Mouse (Mus musculus) heart, postnatal 4 days (tissue): ENCODE results near the gene Prickle4. TPM values are rescaled to one million over a fixed set of nuclear protein-coding genes. Genes with fewer than 3 reads are reported as not detected.
"Not testable (repeated sequence)": the region's sequence is repeated elsewhere in the genome, so short reads cannot be mapped to it uniquely, and the experiment has no call there.

ENCODE experiments used
- DNase-seq: peaks from one replicate; pipeline ENCODE4 v3.0.0; 2021
- total RNA-seq, 2 experiments: library from RNA; stranded (reverse); gene quantifications; 2 replicates each; pipeline ENCODE4 v1.2.3; 2021

Prickle4 gene
- total RNA-seq, 2 experiments from 2014 or later = 1.8 to 2.1 TPM

DNA sequence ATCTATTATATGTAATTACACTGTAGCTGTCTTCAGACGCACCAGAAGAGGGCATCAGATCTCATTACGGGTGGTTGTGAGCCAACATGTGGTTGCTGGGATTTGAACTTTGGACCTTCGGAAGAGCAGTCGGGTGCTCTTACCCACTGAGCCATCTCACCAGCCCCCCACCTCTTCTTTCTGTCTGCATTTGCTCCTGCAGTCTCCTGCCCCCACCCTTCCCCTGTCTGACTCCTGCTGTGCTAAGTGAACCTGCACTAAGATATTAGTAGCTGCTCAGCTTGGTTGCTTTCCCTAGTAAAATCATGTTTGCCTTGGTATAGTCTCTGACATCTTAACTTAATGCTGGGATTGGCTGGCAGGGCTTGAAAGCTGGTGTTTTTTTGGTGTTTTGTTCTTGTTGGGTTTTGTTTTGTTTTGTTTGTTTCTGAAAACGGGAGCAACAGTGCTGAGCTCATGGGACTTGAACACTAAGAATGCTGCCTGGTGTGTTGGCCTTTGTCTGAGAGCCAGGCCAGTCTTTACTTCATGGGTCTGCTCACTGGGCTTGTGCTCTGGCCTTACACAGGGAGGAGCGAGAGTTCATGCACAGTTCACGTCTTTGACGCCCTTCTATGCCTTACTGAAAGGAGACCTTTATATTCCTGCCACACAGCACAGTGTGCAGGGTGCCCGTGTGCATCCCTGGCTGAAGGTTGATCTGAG is 31.4 kb downstream of the Prickle4 start:
- no peak for DNase-seq

DNA sequence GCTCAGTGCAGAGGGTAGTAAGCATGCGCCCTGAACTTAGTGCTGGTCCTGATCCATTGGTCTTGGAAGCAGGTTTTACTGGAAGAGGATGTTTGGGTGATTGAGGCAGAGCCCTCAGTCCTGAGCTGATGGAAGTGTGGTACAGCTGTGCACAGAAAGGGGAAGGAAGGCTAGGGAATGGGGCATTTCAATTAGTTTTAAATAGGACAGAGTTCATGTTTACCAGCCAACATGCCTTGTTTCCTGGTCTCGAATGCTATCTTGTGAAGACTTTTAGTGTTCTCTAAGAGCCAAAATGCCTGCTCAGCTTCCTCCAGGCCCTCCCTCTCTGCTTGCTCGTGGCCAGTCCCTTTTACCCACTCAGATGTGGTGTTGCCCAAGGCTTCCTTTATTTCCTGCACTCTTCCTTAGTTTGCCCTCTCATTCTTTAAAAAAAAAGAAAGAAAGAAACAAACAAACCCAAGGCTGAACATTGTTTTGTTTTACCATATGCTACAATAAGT is 35.7 kb downstream of the Prickle4 start:
- no peak for DNase-seq

DNA sequence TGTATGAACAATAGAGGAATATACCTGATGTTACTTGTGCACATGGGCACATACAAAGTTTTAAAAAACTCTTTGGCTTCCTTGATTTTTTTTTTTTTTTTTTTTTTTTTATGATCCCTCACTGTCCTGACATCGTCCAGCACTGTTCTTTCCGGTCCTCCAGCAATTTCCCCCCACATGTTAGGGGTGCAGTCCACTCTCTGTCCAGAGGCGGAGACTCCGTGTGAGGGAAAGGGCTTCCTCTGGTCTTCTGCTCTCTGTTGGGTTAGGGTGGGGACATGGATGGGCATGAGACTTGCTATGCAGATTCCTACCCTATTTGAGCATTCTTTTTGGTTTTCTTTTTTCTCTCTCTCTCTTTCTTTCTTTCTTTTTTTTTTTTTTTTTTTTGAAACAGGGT is 36.6 kb downstream of the Prickle4 start:
- no peak for DNase-seq

DNA sequence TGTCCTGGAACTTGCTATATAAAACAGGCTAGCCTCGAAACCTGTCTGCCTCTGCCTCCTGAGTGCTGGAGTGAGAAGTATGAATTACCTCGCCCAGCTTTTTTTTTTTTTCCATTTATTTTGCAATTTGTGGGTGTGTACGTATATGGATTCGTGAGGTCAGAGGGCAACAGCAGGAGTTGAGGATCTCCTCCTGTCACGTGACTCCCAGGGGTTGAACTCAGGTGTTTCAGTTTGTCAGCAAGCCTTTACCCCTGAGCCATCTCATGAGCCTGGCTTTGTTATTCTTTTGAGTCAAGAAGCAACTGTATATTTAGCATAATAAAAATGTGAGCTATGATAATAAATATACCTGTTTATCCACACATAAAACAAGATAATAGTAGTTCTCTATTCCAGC is 38.8 kb downstream of the Prickle4 start:
- no peak for DNase-seq

DNA sequence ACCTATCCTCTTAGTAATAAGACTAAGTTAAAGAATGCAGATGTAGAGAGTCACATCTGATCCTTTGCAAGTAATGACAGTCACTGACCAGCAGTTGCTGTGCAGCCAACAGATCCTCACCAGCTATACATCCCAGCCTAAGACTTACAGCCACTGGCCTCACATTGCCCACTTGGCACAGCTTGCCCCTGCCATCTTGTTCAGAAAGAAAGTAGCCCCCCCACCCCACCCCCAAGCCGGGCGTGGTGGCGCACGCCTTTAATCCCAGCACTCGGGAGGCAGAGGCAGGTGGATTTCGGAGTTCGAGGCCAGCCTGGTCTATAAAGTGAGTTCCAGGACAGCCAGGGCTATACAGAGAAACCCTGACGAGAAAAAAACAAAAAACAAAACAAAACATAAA is 40.2 kb downstream of the Prickle4 start:
- not testable (repeated sequence) for DNase-seq

DNA sequence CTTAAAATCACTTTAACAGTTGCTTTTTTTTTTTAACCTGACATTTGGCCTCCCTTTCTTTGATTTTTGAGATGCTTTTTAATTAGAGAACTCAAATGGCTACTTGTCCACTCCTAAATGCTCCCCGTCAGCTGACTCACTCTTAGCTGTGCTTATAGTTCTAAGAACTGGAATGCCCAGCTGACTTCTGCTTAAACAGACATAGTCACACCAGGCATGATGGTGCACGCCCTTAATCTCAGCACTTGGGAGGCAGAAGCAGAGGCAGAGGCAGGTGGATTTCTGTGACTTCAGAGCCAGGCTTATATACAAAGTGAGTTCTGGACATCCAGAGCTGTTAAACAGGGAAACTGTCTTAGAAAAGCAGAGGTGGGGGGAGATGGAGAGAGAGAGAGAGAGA is 42.6 kb downstream of the Prickle4 start:
- no peak for DNase-seq

DNA sequence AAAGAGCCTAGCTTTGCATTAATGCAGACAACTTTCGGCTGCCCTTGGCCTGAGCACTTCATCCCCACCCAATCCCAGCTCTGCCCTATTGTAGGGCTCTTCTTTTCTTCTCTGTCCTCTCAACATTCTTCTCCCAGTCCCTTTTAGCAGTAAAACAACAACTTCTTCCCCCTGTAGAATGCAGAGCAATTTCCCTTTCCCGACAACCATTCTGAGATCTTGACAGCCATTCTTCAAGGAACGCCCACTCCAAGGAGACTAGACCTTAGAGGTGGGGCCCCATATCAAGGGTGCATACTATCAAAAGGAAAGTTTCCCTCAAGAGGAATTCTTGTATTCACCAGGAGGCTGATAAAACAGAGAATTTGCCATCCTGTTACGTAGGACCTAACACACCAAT is 45.6 kb downstream of the Prickle4 start:
- no peak for DNase-seq

DNA sequence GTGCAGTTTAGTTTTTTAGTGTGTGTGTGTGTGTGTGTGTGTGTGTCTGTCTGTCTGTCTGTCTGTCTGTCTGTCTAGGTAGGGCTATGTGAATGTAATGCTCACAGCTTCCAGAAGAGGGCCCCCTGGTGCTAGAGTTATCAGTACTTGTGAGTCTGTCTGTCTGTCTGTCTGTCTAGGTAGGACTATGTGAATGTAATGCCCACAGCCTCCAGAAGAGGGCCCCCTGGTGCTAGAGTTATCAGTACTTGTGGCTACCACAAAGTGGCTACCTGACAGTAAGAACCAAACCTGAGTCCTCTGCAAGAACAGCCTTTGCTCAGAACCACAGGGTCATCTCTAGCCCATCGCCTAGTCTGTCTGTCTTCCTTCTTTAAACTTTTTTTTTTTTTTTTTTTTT is 47.9 kb downstream of the Prickle4 start:
- peak; percentile 63 for DNase-seq

DNA sequence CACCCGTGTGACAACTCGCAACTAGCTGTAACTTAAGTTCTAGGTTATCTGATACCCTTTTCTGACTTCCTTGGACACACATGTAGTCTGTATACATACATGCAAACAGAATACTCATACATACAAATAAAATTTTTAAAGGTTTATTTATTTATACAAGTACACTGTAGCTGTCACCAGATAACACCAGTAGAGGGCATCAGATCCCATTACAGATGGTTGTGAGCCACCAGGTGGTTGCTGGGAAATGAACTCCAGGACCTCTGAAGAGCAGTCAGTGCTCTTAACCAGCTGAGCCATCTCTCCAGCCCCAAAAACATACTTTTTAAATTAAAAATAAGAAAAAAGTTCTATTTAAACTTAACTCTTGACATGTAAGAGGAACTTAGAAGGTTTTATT is 51.5 kb downstream of the Prickle4 start:
- no peak for DNase-seq

Other genes starting within 250 kb of the Prickle4 start
- gene Taf8, start 192.4 kb downstream of the Prickle4 start, total RNA-seq = 10 to 100 TPM; 13.7 to 14.6 TPM
- gene Ccnd3, start 189.7 kb downstream of the Prickle4 start, total RNA-seq = 100 to 1,000 TPM; 170 to 175 TPM
- gene Bysl, start 83.2 kb downstream of the Prickle4 start, total RNA-seq = 10 to 100 TPM; 21.7 to 22.2 TPM
- 10 to 100 TPM; 20.3 to 20.7 TPM for gene Med20, start 83.2 kb downstream of the Prickle4 start, total RNA-seq
- gene Gm20517, start 83.1 kb downstream of the Prickle4 start, total RNA-seq = 1 to 10 TPM; 3.9 to 4.4 TPM
- gene Usp49, start 64.0 kb downstream of the Prickle4 start, total RNA-seq = 1 to 10 TPM; 7.3 to 9.7 TPM
- 100 to 1,000 TPM; 156 to 160 TPM for gene Tomm6, start 6.3 kb downstream of the Prickle4 start, total RNA-seq
- 1 to 10 TPM; 5.2 to 6.0 TPM for gene Frs3, start 5.7 kb downstream of the Prickle4 start, total RNA-seq
- gene Gm21981, start 281 bp downstream of the Prickle4 start, total RNA-seq = 1 to 10 TPM in 1 of 2 experiments, under 1 TPM in 1; 0.98 to 1.1 TPM
- not detected for gene Pgc, start 32.1 kb upstream of the Prickle4 start, total RNA-seq
- 10 to 100 TPM; 50.3 to 53.1 TPM for gene Tfeb, start 42.3 kb upstream of the Prickle4 start, total RNA-seq
- 10 to 100 TPM; 16.4 to 20.2 TPM for gene Mdfi, start 140.0 kb upstream of the Prickle4 start, total RNA-seq
- 10 to 100 TPM; 18.1 to 19.6 TPM for gene Foxp4, start 229.9 kb upstream of the Prickle4 start, total RNA-seq